Mouse (Mus musculus) CH12.LX (cell line): ENCODE measurements at regions not wholly inside any gene's neighbourhood (a gene's known extent, or its start where the extent isn't known, plus 50 kb on each side); places are given as distances from the start of the nearest gene placed in this dataset.

Experiments used
- DNase-seq: peaks from one replicate; pipeline ENCODE4 v3.0.0-alpha.2; 2013; ENCODE audit errors: extremely low read depth
- H3K27ac ChIP-seq: 2 replicates; pipeline ENCODE4 v1.5.1; 2012; ENCODE audit warnings: low read depth, mild to moderate bottlenecking, control low read depth, moderate library complexity; ENCODE audit not compliant: insufficient read depth
- H3K27me3 ChIP-seq: replicated peaks from 2 replicates; pipeline ENCODE3; 2012; ENCODE audit warnings: inconsistent platforms
- H3K36me3 ChIP-seq, 2 experiments: replicated peaks in 1 of 2; 2 replicates each; pipeline versions ENCODE3 to v1.6.1; 2012; ENCODE audit warnings: inconsistent platforms in 1 of 2, low read length in 1 of 2, mild to moderate bottlenecking in 1 of 2, mixed read lengths in 1 of 2, moderate library complexity in 1 of 2; ENCODE audit not compliant: control insufficient read depth in 1 of 2, insufficient read depth in 1 of 2
- H3K4me1 ChIP-seq, 2 experiments: 2 replicates each; pipeline ENCODE4 v1.6.1; 2012; ENCODE audit warnings: inconsistent platforms in 1 of 2, moderate library complexity in 1 of 2; ENCODE audit not compliant: insufficient read depth in 2 of 2, control insufficient read depth in 1 of 2
- H3K4me2 ChIP-seq: 2 replicates; pipeline ENCODE4 v1.6.1; 2012; ENCODE audit warnings: low read depth, mild to moderate bottlenecking, control low read depth; ENCODE audit not compliant: poor library complexity, insufficient read depth, severe bottlenecking
- H3K4me3 ChIP-seq, 3 experiments: fragments of 150-350 bp in 1 of 3; sonication (generic) in 1 of 3; replicated peaks in 1 of 3; 2 replicates each; pipeline versions ENCODE3 to v1.5.1; 2011 to 2012; ENCODE audit warnings: low read depth in 2 of 3, low read length in 2 of 3, mild to moderate bottlenecking in 2 of 3, moderate library complexity in 2 of 3, control low read depth in 1 of 3, improper control_type of control experiment in 1 of 3, inconsistent platforms in 1 of 3, mixed read lengths in 1 of 3; ENCODE audit not compliant: poor library complexity in 1 of 3
- H3K79me2 ChIP-seq: replicated peaks from 2 replicates; pipeline ENCODE4 v1.6.1; 2012; ENCODE audit warnings: mild to moderate bottlenecking, moderate library complexity; ENCODE audit not compliant: control insufficient read depth, poor library complexity, insufficient read depth, severe bottlenecking; ENCODE audit errors: extremely low read depth
- H3K9ac ChIP-seq: 2 replicates; pipeline ENCODE4 v1.6.1; 2012; ENCODE audit warnings: low read depth, mild to moderate bottlenecking, control low read depth, moderate library complexity; ENCODE audit not compliant: insufficient read depth
- H3K9me3 ChIP-seq: replicated peaks from 2 replicates; pipeline ENCODE3; 2012; ENCODE audit warnings: low read length, inconsistent platforms, mixed read lengths
- BHLHE40 ChIP-seq: IDR thresholded peaks from 2 replicates; pipeline ENCODE4 v1.6.1; 2011; ENCODE audit warnings: mild to moderate bottlenecking, low read depth, low read length, improper control_type of control experiment
- CHD1 ChIP-seq: IDR thresholded peaks from 2 replicates; pipeline ENCODE4 v1.6.1; 2012; ENCODE audit warnings: low read depth, low read length, improper control_type of control experiment, inconsistent platforms
- E2F4 ChIP-seq: IDR thresholded peaks from 2 replicates; pipeline ENCODE4 v1.6.1; 2011; ENCODE audit warnings: low read depth, low read length, improper control_type of control experiment; ENCODE audit not compliant: insufficient replicate concordance
- ELF1 ChIP-seq: IDR thresholded peaks from 2 replicates; pipeline ENCODE4 v1.6.1; 2014; ENCODE audit warnings: low read depth, mild to moderate bottlenecking, inconsistent platforms, low read length, improper control_type of control experiment
- GABPA ChIP-seq: IDR thresholded peaks from 2 replicates; pipeline ENCODE4 v1.6.1; 2012; ENCODE audit warnings: low read depth, low read length, improper control_type of control experiment, inconsistent platforms; ENCODE audit not compliant: insufficient replicate concordance
- JUN ChIP-seq: IDR thresholded peaks from 2 replicates; pipeline ENCODE4 v1.6.1; 2011; ENCODE audit warnings: low read depth, mild to moderate bottlenecking, low read length, improper control_type of control experiment, moderate library complexity; ENCODE audit not compliant: insufficient read depth
- KAT2A ChIP-seq: IDR thresholded peaks from 2 replicates; pipeline ENCODE4 v1.6.1; 2012; ENCODE audit warnings: low read length, improper control_type of control experiment, inconsistent platforms; ENCODE audit not compliant: insufficient replicate concordance
- MAX ChIP-seq: IDR thresholded peaks from 2 replicates; pipeline ENCODE4 v1.6.1; 2011; ENCODE audit warnings: low read length, improper control_type of control experiment
- MAZ ChIP-seq: IDR thresholded peaks from 2 replicates; pipeline ENCODE4 v1.6.1; 2012; ENCODE audit warnings: low read depth, mild to moderate bottlenecking, inconsistent platforms, low read length, improper control_type of control experiment, moderate library complexity
- MEF2A ChIP-seq: IDR thresholded peaks from 2 replicates; pipeline ENCODE4 v1.6.1; 2014; ENCODE audit warnings: low read depth, mild to moderate bottlenecking, inconsistent platforms, low read length, improper control_type of control experiment, borderline replicate concordance
- MYC ChIP-seq: IDR thresholded peaks from 2 replicates; pipeline ENCODE4 v1.6.1; 2011; ENCODE audit warnings: low read depth, mild to moderate bottlenecking, improper control_type of control experiment, low read length
- NELFE ChIP-seq: IDR thresholded peaks from 2 replicates; pipeline ENCODE4 v1.6.1; 2011; ENCODE audit warnings: low read depth, low read length, improper control_type of control experiment
- NRF1 ChIP-seq: IDR thresholded peaks from 2 replicates; pipeline ENCODE4 v1.6.1; 2014; ENCODE audit warnings: low read depth, mild to moderate bottlenecking, inconsistent platforms, low read length, improper control_type of control experiment, moderate library complexity
- PAX5 ChIP-seq: IDR thresholded peaks from 2 replicates; pipeline ENCODE4 v1.6.1; 2012; ENCODE audit warnings: low read length, inconsistent platforms, mixed read lengths
- POLR2A ChIP-seq: IDR thresholded peaks from 2 replicates; pipeline ENCODE4 v1.6.1; 2011; ENCODE audit warnings: low read depth, mild to moderate bottlenecking, improper control_type of control experiment, low read length
- POLR2AphosphoS2 ChIP-seq: IDR thresholded peaks from 2 replicates; pipeline ENCODE4 v1.6.1; 2011; ENCODE audit warnings: low read depth, low read length, improper control_type of control experiment
- RCOR1 ChIP-seq: conservative IDR thresholded peaks from 2 replicates; pipeline ENCODE4 v1.6.1; 2012; ENCODE audit warnings: low read depth, mild to moderate bottlenecking, inconsistent platforms, low read length, improper control_type of control experiment
- SIN3A ChIP-seq: IDR thresholded peaks from 2 replicates; pipeline ENCODE4 v1.6.1; 2012; ENCODE audit warnings: low read length, improper control_type of control experiment, inconsistent platforms
- TBP ChIP-seq: conservative IDR thresholded peaks from 2 replicates; pipeline ENCODE4 v1.6.1; 2011; ENCODE audit warnings: low read depth, low read length, improper control_type of control experiment
- TCF12 ChIP-seq: IDR thresholded peaks from 2 replicates; pipeline ENCODE4 v1.6.1; 2014; ENCODE audit warnings: low read depth, mild to moderate bottlenecking, inconsistent platforms, low read length, improper control_type of control experiment
- UBTF ChIP-seq: IDR thresholded peaks from 2 replicates; pipeline ENCODE4 v1.6.1; 2012; ENCODE audit warnings: low read depth, mild to moderate bottlenecking, inconsistent platforms, low read length, improper control_type of control experiment, moderate library complexity
- USF1 ChIP-seq: IDR thresholded peaks from 2 replicates; pipeline ENCODE4 v1.6.1; 2014; ENCODE audit warnings: low read depth, mild to moderate bottlenecking, inconsistent platforms, low read length, improper control_type of control experiment
- USF2 ChIP-seq: conservative IDR thresholded peaks from 2 replicates; pipeline ENCODE4 v1.6.1; 2011; ENCODE audit warnings: low read depth, low read length, improper control_type of control experiment
- ZC3H11A ChIP-seq: IDR thresholded peaks from 2 replicates; pipeline ENCODE4 v1.6.1; 2012; ENCODE audit warnings: low read depth, mild to moderate bottlenecking, inconsistent platforms, low read length, improper control_type of control experiment
- ZKSCAN1 ChIP-seq: IDR thresholded peaks from 2 replicates; pipeline ENCODE4 v1.6.1; 2012; ENCODE audit warnings: low read depth, inconsistent platforms, low read length, improper control_type of control experiment, borderline replicate concordance
- ZMIZ1 ChIP-seq: IDR thresholded peaks from 2 replicates; pipeline ENCODE4 v1.6.1; 2012; ENCODE audit warnings: low read depth, mild to moderate bottlenecking, inconsistent platforms, low read length, improper control_type of control experiment
- dilution Hi-C: fragments of 300-500 bp; cut with MboI; formaldehyde crosslinking; loops from 2 replicates; pipeline ENCODE4 v1.14.3; 2020; ENCODE audit warnings: low sequenced_read_pairs; ENCODE audit not compliant: extremely low pct_unique_long_range_greater_than_20kb, extremely low pct_ligation_motif_present
- in situ Hi-C: fragments of 300-500 bp; cut with MboI; formaldehyde crosslinking; loops from 3 replicates; pipeline ENCODE4 v1.14.3; 2019; ENCODE audit warnings: low sequenced_read_pairs, low pct_ligation_motif_present, low pct_unique_long_range_greater_than_20kb, mixed read lengths

GRCm38 (mm10) chr13:53902831-53903230, 152.7 kb downstream of the Drd1 start:
- H3K9me3 ChIP-seq = peaks cover 4% of the 10 kb centered on the region
- dilution Hi-C loops = no loop called here
- no peak for DNase-seq
- H3K4me3 ChIP-seq = no peak overlapping the region
- H3K36me3 ChIP-seq = no peaks in the 10 kb centered on the region
- no peak overlapping the region for H3K27ac ChIP-seq
- H3K4me2 ChIP-seq = no peak overlapping the region
- in situ Hi-C loops = no loop called here
- no peak for TF ChIP-seq POLR2A
- no peak for TF ChIP-seq MAZ
- no peak for TF ChIP-seq USF1
- TF ChIP-seq KAT2A = no peak
- TF ChIP-seq NELFE = no peak
- no peak for TF ChIP-seq TCF12
- no peak for TF ChIP-seq ZKSCAN1
- no peak for TF ChIP-seq SIN3A
- no peak for TF ChIP-seq NRF1
- no peak for TF ChIP-seq PAX5
- no peak for TF ChIP-seq UBTF
- no peak for TF ChIP-seq ELF1
- no peak for TF ChIP-seq MYC
- TF ChIP-seq MEF2A = no peak
- no peak for TF ChIP-seq TBP
- no peak for TF ChIP-seq RCOR1
- no peak for TF ChIP-seq USF2
- no peak for TF ChIP-seq E2F4
- TF ChIP-seq POLR2AphosphoS2 = no peak
- TF ChIP-seq, all 38 proteins: peak for 0
- Histone ChIP-seq H3K4me1 (no peaks in the 10 kb centered on the region), H3K79me2 (no peaks in the 10 kb centered on the region), H3K9ac (no peak overlapping the region), H3K27me3 (peaks cover 44% of the 10 kb centered on the region)

GRCm38 (mm10) chr13:53900406-53901025, 155.0 kb downstream of the Drd1 start:
- no peak overlapping the region for H3K9ac ChIP-seq
- in situ Hi-C loops = no loop called here
- DNase-seq = no peak
- peaks cover 45% of the 10 kb centered on the region for H3K27me3 ChIP-seq
- no peaks in the 10 kb centered on the region for H3K79me2 ChIP-seq
- H3K36me3 ChIP-seq = no peaks in the 10 kb centered on the region
- H3K27ac ChIP-seq = no peak overlapping the region
- no peak overlapping the region for H3K4me2 ChIP-seq
- TF ChIP-seq ZMIZ1 (no peak), CHD1 (no peak), MAX (no peak), GABPA (no peak), POLR2A (no peak), E2F4 (no peak), ZC3H11A (no peak), POLR2AphosphoS2 (no peak), NRF1 (no peak), JUN (no peak), SIN3A (no peak), BHLHE40 (no peak), RCOR1 (no peak)
- TF ChIP-seq, all 38 proteins: peak for 0
- no peak overlapping the region for H3K4me3 ChIP-seq
- dilution Hi-C loops = no loop called here
- peaks cover 12% of the 10 kb centered on the region for H3K9me3 ChIP-seq
- H3K4me1 ChIP-seq = no peaks in the 10 kb centered on the region
